Mouse (Mus musculus) myocyte (in vitro differentiated cells): ENCODE measurements around the gene Jmjd6. TPM values are rescaled to one million over a fixed set of nuclear protein-coding genes. Genes with fewer than 3 reads are reported as not detected.
A peak's percentile ranks its signal among the peaks of the same experiment; 100 is the strongest.
"Not testable (repeated sequence)": the region's sequence is repeated elsewhere in the genome, so short reads cannot be mapped to it uniquely, and the experiment has no call there.

ENCODE experiments used
- H3K27me3 ChIP-seq: one replicate; pipeline ENCODE4 v1.6.1; 2011; ENCODE audit not compliant: control insufficient read depth, insufficient read depth, insufficient read length
- H3K36me3 ChIP-seq: one replicate; pipeline ENCODE4 v1.6.1; 2011; ENCODE audit not compliant: control insufficient read depth, insufficient read depth
- H3K4me2 ChIP-seq: one replicate; pipeline ENCODE4 v1.6.1; 2011; ENCODE audit warnings: low read depth, control low read depth
- H3K4me3 ChIP-seq: one replicate; pipeline ENCODE4 v1.5.1; 2011; ENCODE audit warnings: mild to moderate bottlenecking, control low read depth, moderate library complexity
- H3K79me2 ChIP-seq: one replicate; pipeline ENCODE4 v1.6.1; 2011; ENCODE audit not compliant: control insufficient read depth, insufficient read depth
- H3ac ChIP-seq: one replicate; pipeline ENCODE4 v1.6.1; 2011; ENCODE audit not compliant: control insufficient read depth, insufficient read length
- CEBPB ChIP-seq: IDR thresholded peaks from 2 replicates; pipeline ENCODE4 v1.6.1; 2011; ENCODE audit warnings: mild to moderate bottlenecking, moderate library complexity; ENCODE audit not compliant: poor library complexity, insufficient read depth, severe bottlenecking
- E2F4 ChIP-seq: IDR thresholded peaks from one replicate; pipeline ENCODE4 v1.6.1; 2011; ENCODE audit warnings: mild to moderate bottlenecking, control low read depth, moderate library complexity; ENCODE audit not compliant: insufficient read depth
- MAX ChIP-seq: IDR thresholded peaks from one replicate; pipeline ENCODE4 v1.6.1; 2011; ENCODE audit warnings: low read depth, mild to moderate bottlenecking, control low read depth
- MYOD1 ChIP-seq, 3 experiments: IDR thresholded peaks; one replicate each; pipeline ENCODE4 v1.6.1; 2011; ENCODE audit warnings: control low read depth in 2 of 3, low read depth in 2 of 3, mild to moderate bottlenecking in 2 of 3, moderate library complexity in 1 of 3; ENCODE audit not compliant: insufficient read length in 2 of 3, control insufficient read depth in 1 of 3
- MYOG ChIP-seq, 3 experiments: IDR thresholded peaks; one replicate each; pipeline ENCODE4 v1.6.1; 2011; ENCODE audit warnings: control low read depth in 2 of 3, low read depth in 2 of 3, mild to moderate bottlenecking in 2 of 3; ENCODE audit not compliant: insufficient read length in 2 of 3, control insufficient read depth in 1 of 3, insufficient read depth in 1 of 3
- POLR2A ChIP-seq: IDR thresholded peaks from one replicate; pipeline ENCODE4 v1.6.1; 2011; ENCODE audit warnings: low read depth, mild to moderate bottlenecking, control low read depth, moderate library complexity; ENCODE audit not compliant: insufficient read length
- POLR2AphosphoS2 ChIP-seq: IDR thresholded peaks from one replicate; pipeline ENCODE4 v1.6.1; 2011; ENCODE audit warnings: low read depth, control low read depth; ENCODE audit not compliant: insufficient read length
- REST ChIP-seq: IDR thresholded peaks from one replicate; pipeline ENCODE4 v1.6.1; 2011; ENCODE audit warnings: mild to moderate bottlenecking, control low read depth, moderate library complexity; ENCODE audit not compliant: insufficient read depth, insufficient read length
- SRF ChIP-seq: IDR thresholded peaks from one replicate; pipeline ENCODE4 v1.6.1; 2011; ENCODE audit warnings: low read depth; ENCODE audit not compliant: control insufficient read depth, insufficient read length
- TCF12 ChIP-seq: IDR thresholded peaks from one replicate; pipeline ENCODE4 v1.6.1; 2011; ENCODE audit warnings: mild to moderate bottlenecking, control low read depth; ENCODE audit not compliant: poor library complexity, insufficient read depth, severe bottlenecking
- TCF3 ChIP-seq: IDR thresholded peaks from one replicate; pipeline ENCODE4 v1.6.1; 2011; ENCODE audit warnings: low read depth, control low read depth; ENCODE audit not compliant: insufficient read length
- USF1 ChIP-seq: IDR thresholded peaks from one replicate; pipeline ENCODE4 v1.6.1; 2011; ENCODE audit warnings: low read depth, mild to moderate bottlenecking, control low read depth, moderate library complexity
- polyA plus RNA-seq: library from polyadenylated mRNA; unstranded; fragments of >200 nt; fragmentation: generic; extraction: Trizol; gene quantifications from one replicate; pipeline ENCODE4 v1.2.1, GENCODE M21; 2012; ENCODE audit warnings: missing spikeins

The Jmjd6 gene
- polyA plus RNA-seq, 1 experiment = 55.1 TPM

DNA sequence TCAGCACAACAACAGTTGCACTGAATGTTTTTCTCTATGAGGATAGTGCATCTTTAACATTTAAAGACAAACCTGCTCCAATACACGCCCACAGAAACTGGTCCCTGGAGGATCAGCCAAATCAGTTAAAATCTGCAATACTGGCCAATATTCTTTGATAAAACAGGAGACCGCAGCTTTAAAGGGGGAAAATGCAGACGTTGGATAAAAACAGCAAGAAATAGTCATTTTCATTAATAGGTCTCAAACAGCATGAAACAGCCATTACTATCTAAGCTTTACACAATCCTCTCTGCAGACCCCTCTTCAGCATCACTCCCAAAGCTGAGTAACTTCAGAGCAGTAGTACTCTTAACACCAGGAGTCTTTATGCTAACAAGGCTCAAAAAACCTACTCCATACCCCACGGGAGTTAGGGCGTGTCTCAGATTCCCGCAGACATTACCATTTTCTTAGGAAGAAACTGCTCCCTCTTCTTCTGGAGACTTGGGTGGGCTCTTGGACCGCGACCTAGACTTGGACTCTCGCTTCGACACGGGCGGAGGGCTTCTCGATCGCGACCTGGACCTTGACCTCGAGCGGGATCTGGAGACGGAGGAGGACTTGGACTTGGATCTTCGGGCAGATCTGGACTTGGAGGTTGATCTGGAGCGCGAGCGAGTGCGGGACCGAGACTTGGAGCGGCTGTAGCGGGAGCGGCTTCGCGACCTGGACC, 8.5 kb upstream of the Jmjd6 start:
- Histone ChIP-seq H3ac (peak overlapping the region; percentile 62), H3K27me3 (no peaks in the 10 kb centered on the region), H3K79me2 (peaks cover 59% of the 10 kb centered on the region), H3K36me3 (peaks cover 39% of the 10 kb centered on the region), H3K4me2 (peak overlapping the region; percentile 92), H3K4me3 (peak overlapping the region; percentile 97)
- no peak for TF ChIP-seq MYOG (IDR thresholded peaks at IDR 0.05; ENCODE audit: control insufficient read depth in 1 of 3, insufficient read depth in 1 of 3, insufficient read length in 2 of 3, low read depth in 2 of 3)
- TF ChIP-seq CEBPB = no peak
- no peak for TF ChIP-seq POLR2AphosphoS2
- no peak for TF ChIP-seq SRF
- no peak for TF ChIP-seq MAX
- no peak for TF ChIP-seq POLR2A
- TF ChIP-seq MYOD1 (IDR thresholded peaks at IDR 0.05; ENCODE audit: control insufficient read depth in 1 of 3, insufficient read length in 2 of 3, low read depth in 2 of 3) = no peak
- no peak for TF ChIP-seq TCF12
- TF ChIP-seq E2F4 = no peak
- no peak for TF ChIP-seq TCF3
- no peak for TF ChIP-seq REST
- TF ChIP-seq USF1 = no peak

DNA sequence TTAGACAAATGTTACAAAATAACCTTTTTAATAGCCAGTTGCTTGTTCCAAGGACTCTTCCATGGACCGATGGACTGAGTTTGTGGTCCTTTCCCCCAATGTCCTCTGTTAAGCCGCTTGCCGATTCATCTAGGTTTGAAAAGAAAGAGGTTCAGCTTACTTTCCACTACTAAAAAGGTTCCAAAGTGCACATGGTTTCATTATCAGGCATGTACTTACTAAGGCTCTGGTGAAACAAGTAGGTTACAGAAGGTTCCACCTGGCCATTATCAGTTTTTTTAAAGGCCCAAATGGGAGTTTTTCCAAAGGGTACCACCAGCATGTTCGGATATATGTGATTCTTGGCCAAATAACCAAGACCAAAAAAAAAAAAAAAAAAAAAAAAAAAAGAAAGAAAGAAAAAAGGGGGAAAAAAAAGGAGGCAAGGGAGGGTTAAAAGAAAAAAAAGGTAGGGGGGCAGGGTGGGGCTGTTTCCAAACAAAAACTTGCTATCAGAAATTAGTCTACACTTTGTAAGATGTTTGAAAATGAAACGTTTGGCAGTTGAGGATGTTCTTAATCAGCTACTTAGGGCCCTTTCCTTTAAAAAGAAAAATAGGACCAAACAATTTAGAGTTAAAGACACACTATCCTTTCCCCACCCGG, 7.7 kb upstream of the Jmjd6 start:
- Histone ChIP-seq H3K4me3 (peak overlapping the region; percentile 97), H3K27me3 (no peaks in the 10 kb centered on the region), H3ac (no peak overlapping the region), H3K36me3 (peaks cover 44% of the 10 kb centered on the region), H3K4me2 (peak overlapping the region; percentile 92), H3K79me2 (peaks cover 56% of the 10 kb centered on the region)
- TF ChIP-seq MYOD1 (IDR thresholded peaks at IDR 0.05; ENCODE audit: control insufficient read depth in 1 of 3, insufficient read length in 2 of 3, low read depth in 2 of 3) (no peak), MAX (no peak), POLR2AphosphoS2 (no peak), REST (no peak), MYOG (IDR thresholded peaks at IDR 0.05; ENCODE audit: control insufficient read depth in 1 of 3, insufficient read depth in 1 of 3, insufficient read length in 2 of 3, low read depth in 2 of 3) (no peak), USF1 (no peak), E2F4 (no peak), TCF12 (no peak), SRF (no peak), CEBPB (no peak), TCF3 (no peak), POLR2A (no peak)

DNA sequence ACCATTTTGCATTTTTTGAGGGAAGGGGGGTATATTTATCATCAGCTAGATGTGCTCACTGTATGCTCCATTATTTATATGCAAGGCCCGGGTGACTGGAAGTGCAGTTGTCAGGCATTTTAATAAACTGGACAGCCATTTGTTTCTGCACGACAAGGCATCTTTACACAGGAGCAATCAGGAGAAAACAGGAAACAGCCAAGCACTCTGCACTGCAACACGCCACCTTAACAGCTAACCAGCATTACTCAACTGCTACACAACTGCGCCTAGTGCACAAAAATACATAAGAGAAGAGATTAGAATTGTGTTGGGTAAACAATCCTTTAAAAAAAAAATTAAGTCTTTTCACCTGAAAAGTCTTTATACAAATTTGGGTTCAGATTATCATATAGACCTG, 6.8 kb upstream of the Jmjd6 start:
- TF ChIP-seq POLR2AphosphoS2 = peak; percentile 22
- TF ChIP-seq REST = no peak
- Histone ChIP-seq H3K36me3 (peaks cover 44% of the 10 kb centered on the region), H3K79me2 (peaks cover 50% of the 10 kb centered on the region), H3ac (no peak overlapping the region), H3K27me3 (no peaks in the 10 kb centered on the region), H3K4me3 (peak overlapping the region; percentile 97), H3K4me2 (peak overlapping the region; percentile 92)

DNA sequence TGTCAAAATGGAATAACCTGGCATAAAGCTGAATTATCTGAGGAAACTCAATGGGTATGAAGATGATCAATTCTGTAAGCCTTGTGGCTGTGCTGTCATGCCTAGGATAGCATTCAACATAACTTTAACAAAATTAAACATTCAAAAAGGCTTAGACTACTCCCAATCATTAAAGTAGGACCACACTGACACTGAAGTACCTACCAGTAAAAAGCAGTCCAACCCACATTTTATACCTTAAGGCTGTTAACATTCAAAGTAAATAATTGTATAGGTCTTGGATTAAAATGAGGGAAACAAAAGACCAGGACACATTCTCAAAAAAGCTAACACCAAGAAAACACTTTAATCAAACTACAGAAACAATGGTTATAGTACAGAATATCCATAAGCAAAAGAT, 6.3 kb upstream of the Jmjd6 start:
- H3K27me3 ChIP-seq = no peaks in the 10 kb centered on the region
- TF ChIP-seq CEBPB (no peak), MYOD1 (IDR thresholded peaks at IDR 0.05; ENCODE audit: control insufficient read depth in 1 of 3, insufficient read length in 2 of 3, low read depth in 2 of 3) (no peak), TCF3 (no peak), MAX (no peak), POLR2AphosphoS2 (no peak), SRF (no peak), TCF12 (no peak), MYOG (IDR thresholded peaks at IDR 0.05; ENCODE audit: control insufficient read depth in 1 of 3, insufficient read depth in 1 of 3, insufficient read length in 2 of 3, low read depth in 2 of 3) (no peak), REST (no peak), USF1 (no peak), E2F4 (no peak), POLR2A (no peak)
- no peak overlapping the region for H3ac ChIP-seq
- H3K79me2 ChIP-seq = peaks cover 48% of the 10 kb centered on the region
- H3K4me3 ChIP-seq = peak overlapping the region; percentile 97
- H3K36me3 ChIP-seq = peaks cover 44% of the 10 kb centered on the region
- H3K4me2 ChIP-seq = peak overlapping the region; percentile 92

DNA sequence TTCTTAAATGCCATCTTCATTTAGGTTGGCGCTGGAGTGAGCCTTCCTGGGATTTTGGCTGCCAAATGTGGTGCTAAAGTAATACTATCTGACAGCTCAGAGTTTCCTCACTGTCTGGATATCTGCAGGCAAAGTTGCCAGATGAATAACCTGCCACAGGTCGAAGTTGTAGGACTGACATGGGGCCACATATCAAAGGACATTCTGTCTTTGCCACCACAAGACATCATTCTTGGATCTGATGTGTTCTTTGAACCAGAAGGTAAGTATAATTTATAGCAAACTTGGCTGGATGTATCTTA, 5.6 kb upstream of the Jmjd6 start:
- not testable (repeated sequence) for H3K4me3 ChIP-seq, H3K27me3 ChIP-seq, H3ac ChIP-seq
- Histone ChIP-seq H3K79me2 (peaks cover 46% of the 10 kb centered on the region), H3K4me2 (peak overlapping the region; percentile 7), H3K36me3 (peaks cover 44% of the 10 kb centered on the region)
